In genomic region chr2:151494035-151494803, GRCm38 (mm10) we compare ENCODE assay signal across 7 mouse cellular contexts. TPM values are rescaled to one million over a fixed set of nuclear protein-coding genes. Genes with fewer than 3 reads are reported as not detected.
A peak's percentile ranks its signal among the peaks of the same experiment; 100 is the strongest.
DNase-seq lines count a peak whose midpoint lies in the region; ATAC-seq lines count a peak whose summit lies in the region.

Nsfl1c (plus strand) TSS chr2:151494182.

- WGBS in intestine, embryonic 15.5 days = under 1% methylated on average over 73 of the region's 73 CpGs
- under 1% methylated on average over 73 of the region's 73 CpGs for WGBS in midbrain, embryonic 10.5 days

- peak; percentile 96 for DNase-seq in adrenal gland, adult 2 months
- peak; percentile 93 for DNase-seq in embryo, embryonic 11.5 days (ENCODE audit: low read depth, low spot score)
- DNase-seq in gastrocnemius, postnatal 36 days = peak; percentile 94 to 97
- peak; percentile 95 to 97 for DNase-seq in left cerebral cortex, postnatal 25 days (ENCODE audit: low spot score in 2 of 2)
- DNase-seq in midbrain, embryonic 10.5 days (ENCODE audit: low spot score) = peak; percentile 95
- peak; percentile 97 for DNase-seq in right cerebral cortex, postnatal 4 days

- H3K9ac ChIP-seq in intestine, embryonic 15.5 days = peak within 1 kb of the TSS; percentile 88

- H3K4me1 ChIP-seq in intestine, embryonic 15.5 days (replicated peaks) = 0 out of 2 replicates have a peak, but pooled peaks cover 2% of the 10 kb centered on the region
- H3K4me1 ChIP-seq in midbrain, embryonic 10.5 days = peaks cover 12% of the 10 kb centered on the region

- peak within 1 kb of the TSS; percentile 57; the same call in 1 of the 2 replicates for H3K27ac ChIP-seq in intestine, embryonic 15.5 days
- H3K27ac ChIP-seq in midbrain, embryonic 10.5 days (replicated peaks) = peak within 1 kb of the TSS; percentile 90

- peak within 1 kb of the TSS; percentile 83 for H3K4me2 ChIP-seq in intestine, embryonic 15.5 days (replicated peaks)

- no peaks in the 10 kb centered on the region for H3K27me3 ChIP-seq in intestine, embryonic 15.5 days (replicated peaks)
- no peaks in the 10 kb centered on the region for H3K27me3 ChIP-seq in midbrain, embryonic 10.5 days (ENCODE audit: low read depth, poor library complexity, severe bottlenecking)

- intact Hi-C loops in gastrocnemius, postnatal 36 days (cut with DNase I) = loop anchor here (2.0 to 10.0 kb wide), 4 partner anchors 49 to 371 kb away; partner anchors contain the start of gene Fkbp1a
- intact Hi-C loops in left cerebral cortex, postnatal 25 days (cut with DNase I) = loop anchor here (1.0 to 10.0 kb wide), 4 partner anchors 48 to 372 kb away; partner anchors contain the start of gene Fkbp1a

- ATAC-seq in intestine, embryonic 15.5 days = peak; percentile 100

- no peaks in the 10 kb centered on the region for H3K9me3 ChIP-seq in intestine, embryonic 15.5 days
- no peaks in the 10 kb centered on the region for H3K9me3 ChIP-seq in midbrain, embryonic 10.5 days (replicated peaks)

- peaks cover 10% of the 10 kb centered on the region for H3K36me3 ChIP-seq in intestine, embryonic 15.5 days
- peaks cover 29% of the 10 kb centered on the region for H3K36me3 ChIP-seq in midbrain, embryonic 10.5 days

- H3K4me3 ChIP-seq in intestine, embryonic 15.5 days (replicated peaks) = peak within 1 kb of the TSS; percentile 94
- H3K4me3 ChIP-seq in midbrain, embryonic 10.5 days = peak within 1 kb of the TSS; percentile 96

RNA-seq across cellular contexts. Expression of gene Nsfl1c, which starts in this region (rescaled TPM):
- 100 to 1,000 TPM; 139 to 162 TPM for total RNA-seq in adrenal gland, adult 2 months (2021)
- polyA plus RNA-seq in adrenal gland, adult 2 months (2012; rRNA removed) = 26.8 and 35.2 TPM in 2 replicates
- 10 to 100 TPM; 76.2 to 77.8 TPM for total RNA-seq in gastrocnemius, postnatal 36 days (2021)
- polyA plus RNA-seq in intestine, embryonic 15.5 days (2015; fragmentation: Nextera tagmentation; extraction: Ambion mirVana) = 187 and 189 TPM in 2 replicates
- 100 to 1,000 TPM; 134 to 138 TPM for total RNA-seq in left cerebral cortex, postnatal 25 days (2021)
- polyA plus RNA-seq in midbrain, embryonic 10.5 days (2016; fragmentation: Nextera tagmentation; extraction: Ambion mirVana) = 298 and 305 TPM in 2 replicates

Comparison
In these comparisons a context has a peak if more than half of its experiments do, and no peak if none do; other contexts are left out.
1. Peak in every context shown above with its lines: DNase-seq, ATAC-seq, H3K4me3 ChIP-seq and H3K27ac ChIP-seq.